Mouse (Mus musculus) intestine, postnatal 0 days (tissue): Measurements from ENCODE around the gene Prickle1. TPM values are rescaled to one million over a fixed set of nuclear protein-coding genes. Genes with fewer than 3 reads are reported as not detected.
A peak's percentile ranks its signal among the peaks of the same experiment; 100 is the strongest.

Experiments used
- ATAC-seq: fragments of 200-750 bp; cut with Nextera tagmentation; 2 replicates; pipeline ENCODE4 v1.8.0; 2017; ENCODE audit warnings: mild to moderate bottlenecking, moderate TSS enrichment, moderate library complexity
- H3K27ac ChIP-seq: fragments of 300-500 bp; sonication (generic); 2 replicates; pipeline ENCODE4 v1.5.1; 2014; ENCODE audit warnings: mild to moderate bottlenecking, low read depth, low read length, moderate library complexity
- H3K27me3 ChIP-seq: fragments of 300-500 bp; sonication (generic); replicated peaks from 2 replicates; pipeline ENCODE4 v1.6.1; 2014; ENCODE audit warnings: low read length, mixed read lengths; ENCODE audit not compliant: control insufficient read depth, insufficient read depth
- H3K36me3 ChIP-seq: fragments of 300-500 bp; sonication (generic); 2 replicates; pipeline ENCODE4 v1.6.1; 2014; ENCODE audit warnings: mild to moderate bottlenecking, moderate library complexity; ENCODE audit not compliant: control insufficient read depth, insufficient read depth
- H3K4me1 ChIP-seq: fragments of 300-500 bp; sonication (generic); replicated peaks from 2 replicates; pipeline ENCODE4 v1.6.1; 2014; ENCODE audit warnings: antibody characterized with exemption, low read length, mixed read lengths; ENCODE audit not compliant: control insufficient read depth, insufficient read depth
- H3K4me2 ChIP-seq: fragments of 300-500 bp; sonication (generic); replicated peaks from 2 replicates; pipeline ENCODE4 v1.6.1; 2014; ENCODE audit warnings: low read depth, mild to moderate bottlenecking, moderate library complexity
- H3K4me3 ChIP-seq: fragments of 300-500 bp; sonication (generic); 2 replicates; pipeline ENCODE4 v1.5.1; 2014; ENCODE audit warnings: low read depth, low read length
- H3K9ac ChIP-seq: fragments of 300-500 bp; sonication (generic); 2 replicates; pipeline ENCODE4 v1.6.1; 2014; ENCODE audit warnings: mild to moderate bottlenecking, low read depth, low read length
- H3K9me3 ChIP-seq: fragments of 300-500 bp; sonication (generic); 2 replicates; pipeline ENCODE4 v1.6.1; 2016; ENCODE audit warnings: mixed run types; ENCODE audit not compliant: control insufficient read depth
- CTCF ChIP-seq: sonication (generic); IDR thresholded peaks from 2 replicates; pipeline ENCODE4 v1.5.1; 2016; ENCODE audit warnings: low read depth, mild to moderate bottlenecking, control low read depth, antibody characterized with exemption, moderate library complexity
- WGBS: fragments of 180-500 bp; shearing (Covaris S2); extraction: QIAGEN DNeasy Blood & Tissue Kit; methylation state at CpG from one replicate; pipeline ENCODE4 v1.1.7; 2014; 5-methylcytosine and 5-hydroxymethylcytosine counted together
- polyA plus RNA-seq: library from polyadenylated mRNA; unstranded; fragments of >200 nt; fragmentation: Nextera tagmentation; extraction: Ambion mirVana; gene quantifications from 2 replicates; pipeline ENCODE4 v1.2.1, GENCODE M21; 2015

Prickle1 gene
- polyA plus RNA-seq, 1 experiment from 2014 or later = 6.5 TPM

DNA sequence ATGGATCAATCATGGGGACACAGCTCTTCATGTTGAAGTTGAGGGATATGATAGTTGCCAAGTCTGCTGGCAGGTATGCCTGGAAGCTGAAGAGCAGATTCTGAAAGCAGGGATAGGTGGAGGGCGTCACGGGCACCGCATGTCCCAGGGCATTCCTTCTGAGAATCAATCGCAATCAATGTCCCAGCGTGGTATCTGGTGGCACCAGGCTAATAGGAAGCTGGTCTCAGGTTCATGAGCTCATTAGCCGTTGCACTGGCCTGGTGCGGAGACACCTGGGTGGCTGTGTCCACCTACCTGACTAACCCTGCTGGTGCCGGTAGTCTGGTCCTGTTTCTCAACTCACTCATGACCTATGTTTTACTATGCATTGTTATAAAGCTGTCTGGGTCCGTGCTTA is 19.3 kb downstream of the Prickle1 start:
- Histone ChIP-seq H3K27ac (no peak overlapping the region), H3K9me3 (no peaks in the 10 kb centered on the region), H3K4me2 (no peak overlapping the region), H3K27me3 (no peaks in the 10 kb centered on the region), H3K9ac (no peak overlapping the region), H3K4me1 (no peaks in the 10 kb centered on the region), H3K4me3 (no peak overlapping the region), H3K36me3 (no peaks in the 10 kb centered on the region)
- no peak for TF ChIP-seq CTCF
- 75% methylated on average over 9 of the region's 9 CpGs for WGBS
- ATAC-seq = no peak

DNA sequence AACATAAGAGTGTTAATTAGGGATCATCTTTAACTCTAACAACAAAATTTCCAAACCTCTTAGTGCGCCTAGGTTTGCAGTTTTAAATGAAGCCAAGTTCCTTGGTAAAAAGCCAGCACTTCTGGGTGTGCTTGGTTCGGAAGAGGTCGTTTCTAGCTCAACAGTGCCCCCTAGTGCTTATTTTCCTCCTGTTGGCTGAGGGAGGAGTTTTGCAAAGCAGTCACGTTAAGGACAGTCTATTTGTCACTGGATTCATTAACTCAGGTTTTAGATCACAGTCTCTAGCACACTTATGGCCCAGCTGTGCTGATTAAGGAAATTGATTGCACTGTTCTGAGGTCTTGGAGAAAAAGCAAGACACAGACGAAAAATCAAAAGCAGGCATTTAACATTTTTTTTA is 19.8 kb downstream of the Prickle1 start:
- 8% methylated on average over 5 of the region's 5 CpGs for WGBS
- Histone ChIP-seq H3K36me3 (no peaks in the 10 kb centered on the region), H3K9ac (no peak overlapping the region), H3K4me1 (no peaks in the 10 kb centered on the region), H3K27ac (no peak overlapping the region), H3K27me3 (no peaks in the 10 kb centered on the region), H3K4me3 (no peak overlapping the region), H3K4me2 (no peak overlapping the region), H3K9me3 (no peaks in the 10 kb centered on the region)
- peak; percentile 49; the same call in 1 of the 2 replicates for ATAC-seq
- TF ChIP-seq CTCF = peak; percentile 90

DNA sequence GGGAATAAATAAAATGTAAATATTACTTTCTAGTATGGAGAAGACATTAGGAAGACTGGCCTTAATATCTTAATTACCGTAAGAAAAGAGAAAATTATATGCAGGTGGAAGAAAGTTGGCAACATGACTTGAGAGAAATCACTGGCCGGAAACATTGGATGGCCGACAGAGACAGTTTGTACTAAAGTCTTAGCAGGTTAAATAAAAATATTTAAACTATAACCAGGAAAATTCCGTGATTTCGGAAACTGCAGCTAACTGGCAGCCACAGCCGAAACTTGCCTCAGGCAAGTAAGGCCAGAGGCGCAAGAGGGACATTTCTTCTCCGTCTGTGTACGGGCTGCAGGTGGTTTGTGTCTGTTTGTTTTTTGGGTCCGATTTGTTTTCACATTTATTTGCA is 22.8 kb downstream of the Prickle1 start:
- no peak for ATAC-seq
- no peak overlapping the region for H3K27ac ChIP-seq
- no peak for TF ChIP-seq CTCF

DNA sequence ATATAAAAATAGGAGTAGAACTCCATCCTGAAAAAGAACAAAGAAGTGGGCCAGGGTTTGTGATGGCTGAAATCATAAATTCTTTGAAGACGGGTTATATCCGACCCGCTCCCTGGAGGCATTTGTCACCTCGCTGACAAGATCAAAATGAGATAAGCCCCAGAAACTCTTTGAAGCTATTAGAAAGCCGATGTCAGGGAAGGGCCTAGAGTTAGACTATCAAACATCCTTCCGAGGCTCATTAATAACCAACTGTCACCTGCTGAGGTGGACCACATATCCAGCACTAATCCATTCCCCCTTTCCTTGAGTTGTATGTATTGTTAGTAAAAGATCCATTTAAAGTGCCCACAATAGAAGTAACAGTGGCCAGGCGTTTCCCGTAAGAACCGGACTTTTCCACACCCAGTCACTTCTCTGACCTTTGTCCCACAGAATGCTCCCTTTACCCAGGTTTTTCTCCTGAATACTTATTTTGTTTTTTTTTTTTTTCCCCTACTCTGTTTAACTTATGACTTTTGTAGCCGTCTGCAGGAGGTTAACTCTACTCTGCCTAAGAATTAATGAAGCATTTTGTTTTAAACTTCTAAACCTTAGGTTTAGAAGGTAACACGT is 24.7 kb downstream of the Prickle1 start:
- H3K9ac ChIP-seq = no peak overlapping the region
- H3K4me2 ChIP-seq = peak overlapping the region; percentile 32
- no peak for ATAC-seq
- H3K9me3 ChIP-seq = no peaks in the 10 kb centered on the region
- no peaks in the 10 kb centered on the region for H3K27me3 ChIP-seq
- H3K4me3 ChIP-seq = no peak overlapping the region
- TF ChIP-seq CTCF = no peak
- 40% methylated on average over 11 of the region's 11 CpGs for WGBS
- H3K27ac ChIP-seq = no peak overlapping the region
- H3K4me1 ChIP-seq = 0 out of 2 replicates have a peak, but pooled peaks cover 2% of the 10 kb centered on the region
- no peaks in the 10 kb centered on the region for H3K36me3 ChIP-seq

More for the DNA sequence above, 22.8 kb downstream of the Prickle1 start:
- no peaks in the 10 kb centered on the region for H3K36me3 ChIP-seq
- H3K9ac ChIP-seq = no peak overlapping the region
- no peaks in the 10 kb centered on the region for H3K27me3 ChIP-seq
- no peak overlapping the region for H3K4me2 ChIP-seq
- H3K4me1 ChIP-seq = 0 out of 2 replicates have a peak, but pooled peaks cover 2% of the 10 kb centered on the region
- 87% methylated on average over 10 of the region's 10 CpGs for WGBS
- H3K4me3 ChIP-seq = no peak overlapping the region
- H3K9me3 ChIP-seq = no peaks in the 10 kb centered on the region

DNA sequence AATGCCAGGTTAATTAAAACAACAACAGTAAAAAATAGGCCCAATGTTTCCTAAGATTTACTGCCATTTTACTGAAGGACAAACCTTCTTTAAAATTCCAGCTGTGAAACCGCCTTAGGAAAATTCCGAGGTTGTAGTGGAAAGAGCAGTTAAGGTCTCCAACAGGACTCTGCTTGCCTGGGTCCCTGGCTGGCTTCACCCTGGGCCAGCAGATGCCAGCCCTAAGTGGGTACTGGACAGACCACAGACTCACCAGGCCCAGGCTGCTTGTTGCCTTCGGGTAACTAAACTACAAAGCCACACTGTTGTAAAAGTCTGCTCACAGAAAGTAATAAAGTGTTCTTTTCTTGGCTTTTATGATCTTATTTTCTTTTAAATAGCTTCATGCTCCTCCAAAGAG is 26.8 kb downstream of the Prickle1 start:
- no peaks in the 10 kb centered on the region for H3K36me3 ChIP-seq
- H3K4me1 ChIP-seq = 0 out of 2 replicates have a peak, but pooled peaks cover 2% of the 10 kb centered on the region
- 50% methylated on average over 3 of the region's 3 CpGs for WGBS
- H3K27me3 ChIP-seq = no peaks in the 10 kb centered on the region
- H3K4me3 ChIP-seq = no peak overlapping the region
- ATAC-seq = no peak
- TF ChIP-seq CTCF = no peak
- no peak overlapping the region for H3K9ac ChIP-seq
- H3K4me2 ChIP-seq = no peak overlapping the region
- no peak overlapping the region for H3K27ac ChIP-seq
- no peaks in the 10 kb centered on the region for H3K9me3 ChIP-seq

DNA sequence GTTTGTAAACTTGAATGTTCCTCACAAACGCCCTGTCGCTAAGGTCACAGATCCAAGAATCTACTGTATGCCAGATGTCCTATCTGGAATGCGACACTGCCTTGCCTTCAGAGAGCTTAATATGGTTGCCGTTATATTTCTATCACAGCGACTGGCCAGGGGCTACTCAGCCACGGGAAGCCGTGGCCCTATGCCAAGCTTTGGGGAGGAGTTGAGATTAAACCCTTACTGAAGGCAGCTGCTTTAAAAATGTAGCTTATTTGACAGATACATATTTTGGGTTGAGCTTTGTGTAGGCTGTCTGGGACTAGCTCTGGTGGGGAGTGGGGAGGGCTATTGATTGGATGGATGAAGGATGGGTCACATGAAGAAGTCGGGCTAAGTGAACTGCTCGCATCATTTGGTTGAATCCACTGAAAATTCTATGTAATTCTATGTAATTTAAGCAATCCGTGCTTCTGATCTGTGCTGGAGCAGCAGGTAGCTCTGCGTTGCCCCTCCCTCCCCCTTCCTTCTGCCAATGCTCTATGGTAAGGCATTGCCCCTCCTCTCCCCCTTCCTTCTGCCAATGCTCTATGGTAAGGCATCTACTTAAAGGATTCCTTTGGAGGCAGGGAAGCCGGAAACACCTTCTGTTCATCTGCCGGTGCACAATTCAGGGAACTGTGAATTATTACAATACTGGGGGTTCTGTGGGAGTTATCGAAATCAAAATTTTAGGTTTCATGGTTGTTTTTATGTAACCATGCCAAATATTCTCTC is 28.0 kb downstream of the Prickle1 start:
- Histone ChIP-seq H3K4me3 (no peak overlapping the region), H3K36me3 (no peaks in the 10 kb centered on the region), H3K27ac (no peak overlapping the region), H3K27me3 (no peaks in the 10 kb centered on the region), H3K9ac (no peak overlapping the region), H3K4me1 (0 out of 2 replicates have a peak, but pooled peaks cover 2% of the 10 kb centered on the region), H3K9me3 (no peaks in the 10 kb centered on the region), H3K4me2 (no peak overlapping the region; the same call in 1 of the 2 replicates)
- WGBS = 69% methylated on average over 14 of the region's 14 CpGs
- no peak for TF ChIP-seq CTCF
- ATAC-seq = no peak
